Mouse (Mus musculus) kidney, embryonic 16.5 days (tissue): Measurements from ENCODE around the gene Qsox1. TPM values are rescaled to one million over a fixed set of nuclear protein-coding genes. Genes with fewer than 3 reads are reported as not detected.

Source experiments
- ATAC-seq: fragments of 200-750 bp; cut with Nextera tagmentation; 2 replicates; pipeline ENCODE4 v1.8.0; 2017; ENCODE audit warnings: moderate TSS enrichment; ENCODE audit not compliant: low FRiP score, low TSS enrichment
- H3K27ac ChIP-seq: fragments of 300-500 bp; sonication (generic); 2 replicates; pipeline ENCODE4 v1.5.1; 2014; ENCODE audit warnings: low read length
- H3K27me3 ChIP-seq: fragments of 300-500 bp; sonication (generic); 2 replicates; pipeline ENCODE4 v1.6.1; 2014; ENCODE audit warnings: low read length, control low read depth, mixed read lengths; ENCODE audit not compliant: insufficient read depth
- H3K36me3 ChIP-seq: fragments of 300-500 bp; sonication (generic); 2 replicates; pipeline ENCODE4 v1.6.1; 2014; ENCODE audit warnings: low read length, control low read depth, mixed read lengths; ENCODE audit not compliant: insufficient read depth
- H3K4me1 ChIP-seq: fragments of 300-500 bp; sonication (generic); 2 replicates; pipeline ENCODE4 v1.6.1; 2014; ENCODE audit warnings: low read length, control low read depth, mixed read lengths; ENCODE audit not compliant: insufficient read depth
- H3K4me2 ChIP-seq: fragments of 300-500 bp; sonication (generic); replicated peaks from 2 replicates; pipeline ENCODE4 v1.6.1; 2014; ENCODE audit warnings: low read depth, low read length
- H3K4me3 ChIP-seq: fragments of 300-500 bp; sonication (generic); 2 replicates; pipeline ENCODE4 v1.5.1; 2014; ENCODE audit warnings: mild to moderate bottlenecking, low read length
- H3K9ac ChIP-seq: fragments of 300-500 bp; sonication (generic); replicated peaks from 2 replicates; pipeline ENCODE4 v1.6.1; 2014; ENCODE audit warnings: low read length
- H3K9me3 ChIP-seq: fragments of 300-500 bp; sonication (generic); 2 replicates; pipeline ENCODE4 v1.6.1; 2016; ENCODE audit warnings: low read length, control low read depth
- WGBS: fragments of 180-500 bp; shearing (Covaris S2); extraction: QIAGEN DNeasy Blood & Tissue Kit; methylation state at CpG from one replicate; pipeline ENCODE4 v1.1.7; 2014; 5-methylcytosine and 5-hydroxymethylcytosine counted together
- polyA plus RNA-seq: library from polyadenylated mRNA; unstranded; fragments of >200 nt; fragmentation: Nextera tagmentation; extraction: Ambion mirVana; gene quantifications from 2 replicates; pipeline ENCODE4 v1.2.1, GENCODE M21; 2015

The Qsox1 gene
- polyA plus RNA-seq, 1 experiment from 2014 or later, result 34.0 TPM

DNA sequence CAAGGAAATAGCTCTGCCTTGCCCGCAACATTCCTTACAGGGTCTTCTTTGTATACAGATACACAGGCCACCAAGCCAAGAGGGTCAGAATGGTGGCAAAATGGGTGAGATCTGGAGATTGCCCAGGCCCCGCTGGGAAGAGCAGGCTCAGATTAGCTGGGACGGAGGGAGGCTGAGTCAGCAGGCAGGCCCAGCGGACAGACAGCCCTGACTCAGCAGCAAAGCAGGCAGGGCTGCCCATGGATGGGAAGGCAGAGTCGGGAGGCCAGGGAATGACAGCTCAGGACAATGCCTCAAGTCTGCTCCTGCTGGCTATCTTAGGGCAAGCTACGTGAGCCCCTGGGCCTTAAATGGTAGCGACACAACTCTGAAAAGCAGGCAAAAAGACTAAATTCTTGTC, 26.8 kb downstream of the Qsox1 start:
- WGBS, result 77% methylated on average over 7 of the region's 7 CpGs
- peaks cover 5% of the 10 kb centered on the region; the same call in 1 of the 2 replicates for H3K4me1 ChIP-seq
- no peaks in the 10 kb centered on the region for H3K27me3 ChIP-seq
- no peak for ATAC-seq
- no peak overlapping the region for H3K27ac ChIP-seq
- peaks cover 6% of the 10 kb centered on the region; the same call in 1 of the 2 replicates for H3K9me3 ChIP-seq
- peaks cover 32% of the 10 kb centered on the region for H3K36me3 ChIP-seq
- H3K9ac ChIP-seq, result no peak overlapping the region
- H3K4me3 ChIP-seq, result no peak overlapping the region
- H3K4me2 ChIP-seq, result no peak overlapping the region

DNA sequence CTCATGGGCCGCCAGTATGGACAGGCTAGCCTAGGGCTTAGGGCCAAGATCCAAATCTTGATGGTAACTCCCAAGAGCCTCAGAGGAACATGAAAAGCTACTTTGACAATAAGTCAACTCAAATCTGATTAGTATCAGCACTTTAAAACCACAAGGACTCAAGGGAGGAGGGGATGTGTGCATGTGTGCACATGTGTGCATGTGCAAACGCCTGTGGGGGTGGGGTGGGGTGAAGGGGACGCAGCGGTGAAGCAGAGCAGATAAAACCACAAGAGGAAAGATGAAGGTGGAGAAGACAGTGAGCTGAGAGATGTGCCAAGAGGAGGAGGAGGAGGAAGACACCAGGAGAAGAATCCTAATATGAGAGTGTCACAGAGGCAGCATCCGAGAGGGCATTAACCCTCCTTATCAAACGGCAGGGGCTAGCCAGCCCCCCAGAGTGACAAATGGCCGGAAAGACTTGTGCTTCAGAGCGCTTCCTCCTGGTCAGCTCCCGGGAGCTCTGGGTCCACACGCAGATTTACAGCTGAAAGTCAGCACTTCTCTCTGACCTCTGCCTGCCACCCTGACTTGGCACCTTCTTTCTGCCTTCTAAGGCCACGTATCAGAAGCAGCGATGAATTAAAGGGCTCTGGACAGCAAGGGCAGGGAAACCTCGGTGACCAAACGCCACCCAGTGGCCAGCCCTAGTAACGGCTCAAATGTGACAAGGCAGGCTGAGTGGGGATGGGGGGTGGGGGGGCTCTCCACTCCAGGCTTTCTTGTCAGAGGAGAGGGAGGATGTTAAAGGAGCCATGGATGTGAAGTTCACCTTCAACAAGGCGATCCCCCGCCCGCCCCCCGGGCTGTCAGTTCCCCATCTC, 28.1 kb downstream of the Qsox1 start:
- ATAC-seq, result peak; percentile 60; the same call in 1 of the 2 replicates
- H3K4me3 ChIP-seq, result no peak overlapping the region
- no peaks in the 10 kb centered on the region for H3K27me3 ChIP-seq
- peaks cover 35% of the 10 kb centered on the region for H3K36me3 ChIP-seq
- peaks cover 5% of the 10 kb centered on the region; the same call in 1 of the 2 replicates for H3K4me1 ChIP-seq
- peaks cover 6% of the 10 kb centered on the region; the same call in 1 of the 2 replicates for H3K9me3 ChIP-seq
- H3K27ac ChIP-seq, result no peak overlapping the region
- no peak overlapping the region for H3K4me2 ChIP-seq
- H3K9ac ChIP-seq, result no peak overlapping the region
- 31% methylated on average over 19 of the region's 19 CpGs for whole genome bisulfite sequencing

DNA sequence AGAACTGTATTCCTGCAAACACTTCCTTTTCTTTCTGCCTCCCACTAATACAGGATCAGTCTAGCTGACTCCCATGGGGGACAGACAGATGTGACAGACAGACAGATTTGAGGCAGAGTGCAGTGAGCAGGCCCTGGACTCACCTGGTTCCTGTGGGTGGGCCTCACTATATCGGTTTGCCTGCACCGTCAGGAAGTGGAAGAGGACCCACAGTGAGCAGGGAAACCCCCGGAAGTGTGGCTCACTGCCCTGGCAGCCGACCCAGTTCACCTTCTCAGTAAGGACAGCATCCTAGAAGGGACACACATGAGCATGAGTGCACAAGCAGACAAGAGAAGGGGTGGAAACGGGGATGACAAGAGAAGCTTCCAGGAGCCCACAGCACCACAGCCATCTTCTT, 30.3 kb downstream of the Qsox1 start:
- no peaks in the 10 kb centered on the region for H3K27me3 ChIP-seq
- no peak for ATAC-seq
- H3K9ac ChIP-seq, result no peak overlapping the region
- H3K4me2 ChIP-seq, result no peak overlapping the region
- H3K36me3 ChIP-seq, result peaks cover 22% of the 10 kb centered on the region; the same call in 1 of the 2 replicates
- no peak overlapping the region for H3K4me3 ChIP-seq
- WGBS, result 78% methylated on average over 5 of the region's 5 CpGs
- peaks cover 5% of the 10 kb centered on the region; the same call in 1 of the 2 replicates for H3K4me1 ChIP-seq
- no peak overlapping the region for H3K27ac ChIP-seq
- H3K9me3 ChIP-seq, result peaks cover under 1% of the 10 kb centered on the region; the same call in 1 of the 2 replicates

DNA sequence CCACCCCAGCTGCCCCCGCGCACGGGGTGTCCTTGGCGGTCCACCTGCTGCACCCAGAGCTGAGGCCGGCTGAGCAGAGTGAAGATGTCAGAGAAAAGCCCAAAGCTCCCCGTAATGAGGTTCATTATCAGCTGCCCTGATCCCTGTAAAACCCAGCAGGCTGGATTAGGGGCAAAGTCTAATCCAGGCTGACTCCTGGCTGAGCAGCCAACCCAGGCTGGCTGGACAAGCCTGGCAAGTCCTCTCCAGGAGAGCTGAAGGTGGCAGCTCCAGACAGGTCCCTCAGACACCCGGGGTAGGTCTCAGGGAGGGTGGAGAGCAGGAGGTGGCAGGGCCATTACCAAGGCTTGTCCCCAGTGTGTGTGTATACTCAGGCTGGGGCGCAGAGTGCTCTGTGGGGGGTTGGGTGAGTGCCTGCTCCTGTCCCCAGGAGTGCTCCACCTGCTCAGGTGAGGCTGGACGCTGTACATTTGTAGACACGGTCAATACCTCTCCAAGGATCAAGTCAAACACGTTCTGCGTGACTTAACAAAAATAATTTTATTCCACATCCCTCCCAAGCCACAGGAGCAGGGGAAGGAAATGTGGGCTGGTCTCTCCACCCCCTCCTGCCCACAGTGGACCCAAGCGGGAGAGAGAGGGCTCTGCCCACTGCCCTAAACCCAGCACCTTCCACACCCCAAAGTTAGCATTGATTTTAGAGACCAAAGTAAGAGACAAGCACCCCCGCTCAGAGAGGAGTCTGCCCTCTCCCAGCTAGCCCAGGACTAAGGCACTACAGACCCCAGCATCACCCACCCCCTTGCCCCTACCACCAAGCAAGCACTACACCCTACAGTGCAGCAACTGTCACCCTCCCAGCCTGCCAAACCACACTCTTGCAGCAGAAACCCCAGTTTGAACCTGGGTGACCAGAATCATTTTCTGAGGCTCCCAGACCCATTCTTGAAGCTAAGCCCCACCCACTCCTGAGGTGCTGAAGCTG, 34.8 kb downstream of the Qsox1 start:
- 60% methylated on average over 14 of the region's 14 CpGs for WGBS
- Histone ChIP-seq H3K27ac (no peak overlapping the region), H3K36me3 (peaks cover 17% of the 10 kb centered on the region; the same call in 1 of the 2 replicates), H3K9me3 (peaks cover 3% of the 10 kb centered on the region; the same call in 1 of the 2 replicates), H3K4me2 (no peak overlapping the region), H3K4me1 (no peaks in the 10 kb centered on the region), H3K4me3 (no peak overlapping the region), H3K27me3 (no peaks in the 10 kb centered on the region), H3K9ac (no peak overlapping the region)
- peak; percentile 73 for ATAC-seq

DNA sequence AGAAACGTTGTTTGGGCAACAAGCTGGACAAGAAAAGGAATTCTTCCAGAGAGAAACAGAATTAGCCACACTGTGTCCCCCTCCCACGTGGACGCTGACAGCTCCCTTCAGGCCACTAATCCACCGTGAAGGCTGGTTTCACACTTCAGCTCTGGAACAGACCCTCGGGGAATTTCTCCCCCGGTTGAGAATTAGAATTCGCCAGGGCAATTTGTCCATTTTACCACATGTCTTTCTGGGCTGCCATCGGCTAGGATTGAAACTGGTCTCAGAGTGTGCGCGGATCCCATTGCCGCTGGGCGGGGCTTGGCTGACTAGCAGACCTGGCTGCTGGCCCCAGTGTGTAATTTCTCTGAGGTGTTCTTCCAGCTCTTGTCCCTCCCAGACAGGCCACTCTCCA, 53.5 kb downstream of the Qsox1 start:
- Histone ChIP-seq H3K4me1 (no peaks in the 10 kb centered on the region), H3K9ac (no peak overlapping the region), H3K36me3 (no peaks in the 10 kb centered on the region), H3K4me3 (no peak overlapping the region), H3K27ac (no peak overlapping the region), H3K9me3 (no peaks in the 10 kb centered on the region), H3K27me3 (no peaks in the 10 kb centered on the region), H3K4me2 (no peak overlapping the region)
- 26% methylated on average over 12 of the region's 12 CpGs for WGBS
- ATAC-seq, result no peak

DNA sequence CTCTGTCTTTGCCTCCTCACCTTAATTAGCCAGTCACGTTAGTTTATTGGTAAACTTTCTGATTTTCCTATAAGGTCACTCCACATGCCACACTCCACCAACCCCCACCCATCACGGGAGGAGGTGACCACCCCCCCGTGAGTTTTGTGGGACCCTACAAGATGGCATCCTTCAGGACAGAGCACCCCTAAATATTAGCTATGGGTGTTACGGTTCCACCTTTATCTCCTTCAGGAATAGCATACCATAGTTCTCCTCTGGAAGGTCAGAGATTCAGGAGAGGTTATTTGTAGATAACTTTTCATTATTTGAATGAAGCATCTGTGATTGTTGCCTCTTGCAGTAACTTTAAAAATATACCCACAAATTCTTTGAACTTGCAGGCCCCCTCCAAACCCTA, 54.0 kb downstream of the Qsox1 start:
- H3K27me3 ChIP-seq, result no peaks in the 10 kb centered on the region

DNA sequence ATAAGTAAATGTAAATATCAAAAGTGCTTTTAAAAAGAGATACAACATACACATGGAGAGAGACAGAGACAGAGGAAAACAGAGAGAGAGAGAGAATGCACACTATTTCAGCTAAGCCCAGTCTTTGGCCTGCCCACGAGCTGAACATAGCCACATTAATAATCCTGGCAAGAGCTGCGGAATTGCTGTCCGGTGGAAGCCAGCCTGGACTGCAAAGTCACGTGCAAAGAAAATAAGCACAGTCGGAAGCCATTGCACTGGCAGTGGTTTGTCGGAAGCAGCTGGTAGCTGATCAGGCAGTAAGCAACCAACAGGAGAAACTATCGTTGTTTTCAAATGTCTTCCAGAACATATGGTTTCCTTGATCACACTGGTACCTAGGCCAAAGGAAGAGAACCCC, 55.1 kb downstream of the Qsox1 start:
- 50% methylated on average over 7 of the region's 7 CpGs for WGBS
- H3K9ac ChIP-seq, result no peak overlapping the region
- no peak overlapping the region for H3K4me3 ChIP-seq
- no peak for ATAC-seq
- H3K4me2 ChIP-seq, result no peak overlapping the region
- H3K4me1 ChIP-seq, result no peaks in the 10 kb centered on the region
- peaks cover 8% of the 10 kb centered on the region; the same call in 1 of the 2 replicates for H3K27me3 ChIP-seq
- no peak overlapping the region for H3K27ac ChIP-seq
- no peaks in the 10 kb centered on the region for H3K36me3 ChIP-seq
- H3K9me3 ChIP-seq, result no peaks in the 10 kb centered on the region

More for the DNA sequence above, 54.0 kb downstream of the Qsox1 start:
- H3K4me3 ChIP-seq, result no peak overlapping the region
- H3K9me3 ChIP-seq, result no peaks in the 10 kb centered on the region
- WGBS, result 83% methylated on average over 4 of the region's 4 CpGs
- no peaks in the 10 kb centered on the region for H3K36me3 ChIP-seq
- H3K4me1 ChIP-seq, result no peaks in the 10 kb centered on the region
- no peak for ATAC-seq
- no peak overlapping the region for H3K4me2 ChIP-seq
- H3K27ac ChIP-seq, result no peak overlapping the region
- no peak overlapping the region for H3K9ac ChIP-seq

DNA sequence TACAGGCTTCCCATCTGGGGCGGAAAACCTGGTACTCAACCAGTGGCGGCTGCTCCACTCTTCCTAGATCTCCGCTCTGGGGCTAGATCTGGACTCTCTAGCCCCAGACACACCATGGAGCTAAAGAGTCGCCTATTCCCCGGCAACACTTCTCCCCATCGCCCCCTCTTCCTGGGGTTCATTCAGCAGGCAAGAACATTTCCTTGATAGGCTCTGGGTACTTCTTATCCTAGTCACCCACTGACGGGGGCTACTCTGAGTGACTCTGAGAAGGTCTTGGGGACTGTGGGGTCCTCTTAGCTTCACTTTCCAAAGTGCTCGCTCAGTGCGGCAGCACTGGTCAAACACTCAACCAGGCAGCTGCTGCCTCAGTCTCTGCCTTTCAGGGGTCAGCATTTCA, 59.3 kb downstream of the Qsox1 start:
- no peak overlapping the region for H3K4me2 ChIP-seq
- H3K9ac ChIP-seq, result no peak overlapping the region
- no peak overlapping the region for H3K4me3 ChIP-seq
- no peaks in the 10 kb centered on the region for H3K36me3 ChIP-seq
- no peak overlapping the region for H3K27ac ChIP-seq
- 80% methylated on average over 9 of the region's 9 CpGs for WGBS
- ATAC-seq, result no peak
- H3K4me1 ChIP-seq, result peaks cover 8% of the 10 kb centered on the region; the same call in 1 of the 2 replicates
- no peaks in the 10 kb centered on the region for H3K9me3 ChIP-seq
- H3K27me3 ChIP-seq, result peaks cover 39% of the 10 kb centered on the region

DNA sequence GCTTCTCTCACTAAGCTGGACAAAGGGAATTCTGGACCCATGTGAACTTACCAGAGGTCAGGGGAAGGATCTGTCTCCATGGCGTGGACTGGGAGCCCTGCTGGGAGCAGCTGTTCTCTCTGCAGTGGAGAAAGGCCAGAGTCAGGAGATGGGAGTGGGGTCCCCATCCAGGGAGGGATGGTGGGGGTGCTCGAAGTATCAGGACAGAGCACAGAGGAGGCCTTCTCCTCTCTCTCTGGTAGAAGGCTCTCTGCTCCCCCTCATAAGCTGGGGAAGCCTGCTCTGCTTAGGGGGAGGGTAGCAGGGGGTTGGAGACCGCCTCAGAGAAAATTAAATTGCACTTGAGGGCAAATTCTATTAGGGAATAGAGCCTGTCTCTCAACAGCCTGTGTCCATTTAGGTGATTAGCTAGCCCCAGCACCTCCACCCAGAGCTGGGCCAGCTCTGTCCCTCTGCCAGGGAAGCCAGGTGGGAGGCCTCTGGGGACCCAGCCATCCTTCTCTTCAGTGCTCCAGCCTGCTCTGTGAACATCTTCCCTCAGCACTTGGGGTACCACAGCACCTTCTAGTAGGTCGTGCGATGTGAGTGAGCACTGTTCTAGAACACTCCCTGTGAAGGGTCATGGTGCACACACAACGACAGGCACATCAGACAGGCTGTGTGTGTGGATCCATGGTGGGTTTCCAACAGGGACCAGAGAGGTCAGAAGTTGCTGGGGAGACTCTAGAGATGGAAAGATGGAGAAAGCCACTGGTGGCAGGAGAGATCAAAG, 61.0 kb downstream of the Qsox1 start, which contains the start of gene Lhx4:
Gene Lhx4 (minus strand): TSS at position 201 of the 772 bp plus-strand sequence.
- Histone ChIP-seq H3K27ac (no peak within 1 kb of the TSS), H3K36me3 (no peaks in the 10 kb centered on the region), H3K9me3 (no peaks in the 10 kb centered on the region), H3K4me1 (peaks cover 8% of the 10 kb centered on the region; the same call in 1 of the 2 replicates), H3K4me3 (no peak within 1 kb of the TSS), H3K27me3 (peaks cover 56% of the 10 kb centered on the region), H3K4me2 (no peak within 1 kb of the TSS), H3K9ac (no peak within 1 kb of the TSS)
- no peak for ATAC-seq
- WGBS, result 63% methylated on average over 6 of the region's 6 CpGs
